8 mouse cellular contexts compared by ENCODE assay signal in genomic region chr12:54696242-54697002, GRCm38 (mm10). TPM values are rescaled to one million over a fixed set of nuclear protein-coding genes. Genes with fewer than 3 reads are reported as not detected.
DNase-seq lines count a peak whose midpoint lies in the region; ATAC-seq and TF ChIP-seq lines count a peak whose summit lies in the region.

No protein-coding gene starts in this region.

- H3K9me3 ChIP-seq in heart, embryonic 10.5 days: no peaks in the 10 kb centered on the region
- no peaks in the 10 kb centered on the region for H3K9me3 ChIP-seq in kidney, embryonic 15.5 days (replicated peaks)

- peaks cover 6% of the 10 kb centered on the region; the same call in 1 of the 2 replicates for H3K4me1 ChIP-seq in bone marrow macrophage, adult 2 months (ENCODE audit: control insufficient read depth, insufficient read depth, low read length)
- H3K4me1 ChIP-seq in embryonic fibroblast, embryonic 13.5 days (ENCODE audit: control insufficient read depth, insufficient read depth, low read length): peaks cover 2% of the 10 kb centered on the region
- H3K4me1 ChIP-seq in heart, embryonic 10.5 days: peaks cover 8% of the 10 kb centered on the region
- peaks cover 7% of the 10 kb centered on the region for H3K4me1 ChIP-seq in kidney, embryonic 15.5 days

- H3K4me3 ChIP-seq in bone marrow macrophage, adult 2 months (ENCODE audit: insufficient read depth, low read length): peak overlapping the region; percentile 74
- H3K4me3 ChIP-seq in embryonic fibroblast, embryonic 13.5 days (ENCODE audit: insufficient read depth, low read length): peak overlapping the region; percentile 84
- H3K4me3 ChIP-seq in heart, embryonic 10.5 days: peak overlapping the region; percentile 85
- H3K4me3 ChIP-seq in kidney, embryonic 15.5 days (replicated peaks): peak overlapping the region; percentile 75

- H3K4me2 ChIP-seq in kidney, embryonic 15.5 days: peak overlapping the region; percentile 73

- H3K9ac ChIP-seq in kidney, embryonic 15.5 days: peak overlapping the region; percentile 77

- under 1% methylated on average over 32 of the region's 32 CpGs for WGBS in heart, embryonic 10.5 days
- whole genome bisulfite sequencing in kidney, embryonic 15.5 days: under 1% methylated on average over 32 of the region's 32 CpGs

- TF ChIP-seq POLR2A in bone marrow macrophage, adult 2 months (IDR thresholded peaks at IDR 0.05; ENCODE audit: borderline replicate concordance, low read depth, low read length): peak; percentile 99
- peak; percentile 100 for TF ChIP-seq POLR2A in embryonic fibroblast, embryonic 13.5 days (IDR thresholded peaks at IDR 0.05; ENCODE audit: low read depth, low read length)

- H3K27ac ChIP-seq in bone marrow macrophage, adult 2 months (ENCODE audit: insufficient read depth, low read depth, low read length): peak overlapping the region; percentile 82
- H3K27ac ChIP-seq in embryonic fibroblast, embryonic 13.5 days (ENCODE audit: insufficient read depth, low read length): peak overlapping the region; percentile 82
- peak overlapping the region; percentile 95 for H3K27ac ChIP-seq in heart, embryonic 10.5 days
- peak overlapping the region; percentile 96 for H3K27ac ChIP-seq in kidney, embryonic 15.5 days

- TF ChIP-seq CTCF in bone marrow macrophage, adult 2 months (IDR thresholded peaks at IDR 0.05; ENCODE audit: low read depth, low read length): no peak
- TF ChIP-seq CTCF in embryonic fibroblast, embryonic 13.5 days (IDR thresholded peaks at IDR 0.05; ENCODE audit: borderline replicate concordance, insufficient read depth, low read length): no peak

- ATAC-seq in kidney, embryonic 15.5 days (replicated peaks; ENCODE audit: low FRiP score): peak; percentile 91
- ATAC-seq in monocyte, adult 5-6 weeks (replicated peaks; ENCODE audit: insufficient number of reproducible peaks, low FRiP score, low TSS enrichment, poor library complexity, severe bottlenecking): peak; percentile 73

- H3K27me3 ChIP-seq in heart, embryonic 10.5 days (ENCODE audit: insufficient read depth, poor library complexity, severe bottlenecking): no peaks in the 10 kb centered on the region
- H3K27me3 ChIP-seq in kidney, embryonic 15.5 days: no peaks in the 10 kb centered on the region

- DNase-seq in A20 (ENCODE audit: low read depth, low spot score): peak; percentile 96
- peak; percentile 96 for DNase-seq in heart, embryonic 10.5 days (ENCODE audit: low spot score)
- DNase-seq in liver: peak; percentile 95
- DNase-seq in spleen, postnatal 4 days (ENCODE audit: low spot score in 2 of 2): peak; percentile 90 to 94

- peaks cover 10% of the 10 kb centered on the region; the same call in 1 of the 2 replicates for H3K36me3 ChIP-seq in heart, embryonic 10.5 days
- peaks cover 13% of the 10 kb centered on the region for H3K36me3 ChIP-seq in kidney, embryonic 15.5 days

RNA-seq across cellular contexts. Expression of gene Eapp, which starts 0.7 kb away (rescaled TPM):
- 45.7 and 58.2 TPM in 2 replicates for polyA plus RNA-seq in bone marrow macrophage, adult 2 months (2012; ENCODE audit: insufficient read depth, insufficient read length, missing spikeins)
- 43.6 and 53.1 TPM in 2 replicates for polyA plus RNA-seq in embryonic fibroblast, embryonic 13.5 days (2011; ENCODE audit: insufficient read length, low read depth, missing spikeins)
- polyA plus RNA-seq in heart, embryonic 10.5 days (2016; fragmentation: Nextera tagmentation; extraction: Ambion mirVana): 44.7 and 52.1 TPM in 2 replicates
- polyA plus RNA-seq in kidney, embryonic 15.5 days (2015; fragmentation: Nextera tagmentation; extraction: Ambion mirVana): 61.6 and 63.3 TPM in 2 replicates
- 63.1 to 85.9 TPM (median 71.5 TPM) in 3 replicates for total RNA-seq in monocyte, adult 5-6 weeks (2017)

RNA-seq across cellular contexts. Expression of gene Sptssa, which starts 40.0 kb away (rescaled TPM):
- 239 and 270 TPM in 2 replicates for polyA plus RNA-seq in bone marrow macrophage, adult 2 months (2012; ENCODE audit: insufficient read depth, insufficient read length, missing spikeins)
- 59.2 and 68.0 TPM in 2 replicates for polyA plus RNA-seq in embryonic fibroblast, embryonic 13.5 days (2011; ENCODE audit: insufficient read length, low read depth, missing spikeins)
- 121 and 126 TPM in 2 replicates for polyA plus RNA-seq in heart, embryonic 10.5 days (2016; fragmentation: Nextera tagmentation; extraction: Ambion mirVana)
- polyA plus RNA-seq in kidney, embryonic 15.5 days (2015; fragmentation: Nextera tagmentation; extraction: Ambion mirVana): 192 and 214 TPM in 2 replicates
- total RNA-seq in monocyte, adult 5-6 weeks (2017): 74.5 to 129 TPM (median 113 TPM) in 3 replicates

Comparison
In these comparisons a context has a peak if more than half of its experiments do, and no peak if none do; other contexts are left out.
1. Peak in every context shown above with its lines: DNase-seq, ATAC-seq, H3K4me3 ChIP-seq and H3K27ac ChIP-seq.